Mouse (Mus musculus) adrenal gland, adult 18-20 months (tissue): ENCODE data around the gene Tmsb15b2. TPM values are rescaled to one million over a fixed set of nuclear protein-coding genes. Genes with fewer than 3 reads are reported as not detected.

Experiments
- total RNA-seq, 2 experiments: library from RNA; stranded (reverse); gene quantifications; 1 replicate in 1 of 2; 2 replicates in 1 of 2; pipeline ENCODE4 v1.2.3; 2021

Gene Tmsb15b2
- total RNA-seq, 2 experiments from 2014 or later: 11.7 to 24.1 TPM

Other genes starting within 250 kb of the Tmsb15b2 start
- 100 to 1,000 TPM; 351 to 423 TPM for gene Morf4l2, start 231.8 kb downstream of the Tmsb15b2 start, total RNA-seq
- not detected for gene Glra4, start 195.4 kb downstream of the Tmsb15b2 start, total RNA-seq
- 1 to 10 TPM; 3.5 to 4.0 TPM for gene Plp1, start 152.8 kb downstream of the Tmsb15b2 start, total RNA-seq
- gene Rab9b, start 106.7 kb downstream of the Tmsb15b2 start, total RNA-seq: under 1 TPM; 0.36 to 0.67 TPM
- gene H2bfm, start 48.2 kb downstream of the Tmsb15b2 start, total RNA-seq: not detected
- not detected for gene Tmsb15l, start 1.4 kb upstream of the Tmsb15b2 start, total RNA-seq
- gene Tmsb15b1, start 1.4 kb upstream of the Tmsb15b2 start, total RNA-seq: 1 to 10 TPM; 3.2 to 4.8 TPM
- gene Zcchc18, start 17.7 kb upstream of the Tmsb15b2 start, total RNA-seq: 10 to 100 TPM; 14.2 to 17.2 TPM
- 1 to 10 TPM; 5.7 to 6.2 TPM for gene Slc25a53, start 62.8 kb upstream of the Tmsb15b2 start, total RNA-seq
- 1 to 10 TPM; 4.8 to 5.0 TPM for gene Fam199x, start 74.1 kb upstream of the Tmsb15b2 start, total RNA-seq
- gene Esx1, start 146.6 kb upstream of the Tmsb15b2 start, total RNA-seq: not detected